Mouse (Mus musculus) CH12.LX (cell line): Measurements from ENCODE around the gene Phf21a. TPM values are rescaled to one million over a fixed set of nuclear protein-coding genes. Genes with fewer than 3 reads are reported as not detected.

Experiments used
- DNase-seq: peaks from one replicate; pipeline ENCODE4 v3.0.0-alpha.2; 2013; ENCODE audit errors: extremely low read depth
- H3K27ac ChIP-seq: 2 replicates; pipeline ENCODE4 v1.5.1; 2012; ENCODE audit warnings: low read depth, mild to moderate bottlenecking, control low read depth, moderate library complexity; ENCODE audit not compliant: insufficient read depth
- H3K27me3 ChIP-seq: replicated peaks from 2 replicates; pipeline ENCODE3; 2012; ENCODE audit warnings: inconsistent platforms
- H3K36me3 ChIP-seq, 2 experiments: replicated peaks in 1 of 2; 2 replicates each; pipeline versions ENCODE3 to v1.6.1; 2012; ENCODE audit warnings: inconsistent platforms in 1 of 2, low read length in 1 of 2, mild to moderate bottlenecking in 1 of 2, mixed read lengths in 1 of 2, moderate library complexity in 1 of 2; ENCODE audit not compliant: control insufficient read depth in 1 of 2, insufficient read depth in 1 of 2
- H3K4me1 ChIP-seq, 2 experiments: 2 replicates each; pipeline ENCODE4 v1.6.1; 2012; ENCODE audit warnings: inconsistent platforms in 1 of 2, moderate library complexity in 1 of 2; ENCODE audit not compliant: insufficient read depth in 2 of 2, control insufficient read depth in 1 of 2
- H3K4me2 ChIP-seq: 2 replicates; pipeline ENCODE4 v1.6.1; 2012; ENCODE audit warnings: low read depth, mild to moderate bottlenecking, control low read depth; ENCODE audit not compliant: poor library complexity, insufficient read depth, severe bottlenecking
- H3K4me3 ChIP-seq, 3 experiments: fragments of 150-350 bp in 1 of 3; sonication (generic) in 1 of 3; replicated peaks in 1 of 3; 2 replicates each; pipeline versions ENCODE3 to v1.5.1; 2011 to 2012; ENCODE audit warnings: low read depth in 2 of 3, low read length in 2 of 3, mild to moderate bottlenecking in 2 of 3, moderate library complexity in 2 of 3, control low read depth in 1 of 3, improper control_type of control experiment in 1 of 3, inconsistent platforms in 1 of 3, mixed read lengths in 1 of 3; ENCODE audit not compliant: poor library complexity in 1 of 3
- H3K79me2 ChIP-seq: replicated peaks from 2 replicates; pipeline ENCODE4 v1.6.1; 2012; ENCODE audit warnings: mild to moderate bottlenecking, moderate library complexity; ENCODE audit not compliant: control insufficient read depth, poor library complexity, insufficient read depth, severe bottlenecking; ENCODE audit errors: extremely low read depth
- H3K9ac ChIP-seq: 2 replicates; pipeline ENCODE4 v1.6.1; 2012; ENCODE audit warnings: low read depth, mild to moderate bottlenecking, control low read depth, moderate library complexity; ENCODE audit not compliant: insufficient read depth
- H3K9me3 ChIP-seq: replicated peaks from 2 replicates; pipeline ENCODE3; 2012; ENCODE audit warnings: low read length, inconsistent platforms, mixed read lengths
- BHLHE40 ChIP-seq: IDR thresholded peaks from 2 replicates; pipeline ENCODE4 v1.6.1; 2011; ENCODE audit warnings: mild to moderate bottlenecking, low read depth, low read length, improper control_type of control experiment
- CTCF ChIP-seq, 2 experiments: IDR thresholded peaks in 1 of 2; conservative IDR thresholded peaks in 1 of 2; 2 replicates each; pipeline ENCODE4 v1.5.1; 2011 to 2012; ENCODE audit warnings: low read depth in 2 of 2, low read length in 2 of 2, improper control_type of control experiment in 1 of 2, inconsistent platforms in 1 of 2, mild to moderate bottlenecking in 1 of 2, moderate library complexity in 1 of 2
- E2F4 ChIP-seq: IDR thresholded peaks from 2 replicates; pipeline ENCODE4 v1.6.1; 2011; ENCODE audit warnings: low read depth, low read length, improper control_type of control experiment; ENCODE audit not compliant: insufficient replicate concordance
- GABPA ChIP-seq: IDR thresholded peaks from 2 replicates; pipeline ENCODE4 v1.6.1; 2012; ENCODE audit warnings: low read depth, low read length, improper control_type of control experiment, inconsistent platforms; ENCODE audit not compliant: insufficient replicate concordance
- JUND ChIP-seq: conservative IDR thresholded peaks from 2 replicates; pipeline ENCODE4 v1.6.1; 2011; ENCODE audit warnings: low read depth, low read length, improper control_type of control experiment
- MYC ChIP-seq: IDR thresholded peaks from 2 replicates; pipeline ENCODE4 v1.6.1; 2011; ENCODE audit warnings: low read depth, mild to moderate bottlenecking, improper control_type of control experiment, low read length
- NELFE ChIP-seq: IDR thresholded peaks from 2 replicates; pipeline ENCODE4 v1.6.1; 2011; ENCODE audit warnings: low read depth, low read length, improper control_type of control experiment
- PAX5 ChIP-seq: IDR thresholded peaks from 2 replicates; pipeline ENCODE4 v1.6.1; 2012; ENCODE audit warnings: low read length, inconsistent platforms, mixed read lengths
- POLR2A ChIP-seq: IDR thresholded peaks from 2 replicates; pipeline ENCODE4 v1.6.1; 2011; ENCODE audit warnings: low read depth, mild to moderate bottlenecking, improper control_type of control experiment, low read length
- RAD21 ChIP-seq: IDR thresholded peaks from 2 replicates; pipeline ENCODE4 v1.6.1; 2011; ENCODE audit warnings: low read depth, mild to moderate bottlenecking, low read length, improper control_type of control experiment, moderate library complexity
- SMC3 ChIP-seq: IDR thresholded peaks from 2 replicates; pipeline ENCODE4 v1.6.1; 2011; ENCODE audit warnings: low read depth, low read length, improper control_type of control experiment
- TCF12 ChIP-seq: IDR thresholded peaks from 2 replicates; pipeline ENCODE4 v1.6.1; 2014; ENCODE audit warnings: low read depth, mild to moderate bottlenecking, inconsistent platforms, low read length, improper control_type of control experiment
- UBTF ChIP-seq: IDR thresholded peaks from 2 replicates; pipeline ENCODE4 v1.6.1; 2012; ENCODE audit warnings: low read depth, mild to moderate bottlenecking, inconsistent platforms, low read length, improper control_type of control experiment, moderate library complexity
- ZKSCAN1 ChIP-seq: IDR thresholded peaks from 2 replicates; pipeline ENCODE4 v1.6.1; 2012; ENCODE audit warnings: low read depth, inconsistent platforms, low read length, improper control_type of control experiment, borderline replicate concordance
- ZMIZ1 ChIP-seq: IDR thresholded peaks from 2 replicates; pipeline ENCODE4 v1.6.1; 2012; ENCODE audit warnings: low read depth, mild to moderate bottlenecking, inconsistent platforms, low read length, improper control_type of control experiment
- ZNF384 ChIP-seq: IDR thresholded peaks from 2 replicates; pipeline ENCODE4 v1.6.1; 2012; ENCODE audit warnings: low read depth, low read length, improper control_type of control experiment, inconsistent platforms
- dilution Hi-C: fragments of 300-500 bp; cut with MboI; formaldehyde crosslinking; loops from 2 replicates; pipeline ENCODE4 v1.14.3; 2020; ENCODE audit warnings: low sequenced_read_pairs; ENCODE audit not compliant: extremely low pct_unique_long_range_greater_than_20kb, extremely low pct_ligation_motif_present
- in situ Hi-C: fragments of 300-500 bp; cut with MboI; formaldehyde crosslinking; loops from 3 replicates; pipeline ENCODE4 v1.14.3; 2019; ENCODE audit warnings: low sequenced_read_pairs, low pct_ligation_motif_present, low pct_unique_long_range_greater_than_20kb, mixed read lengths
- polyA plus RNA-seq: library from polyadenylated mRNA; unstranded; fragments of >175 nt; gene quantifications from 2 replicates; pipeline ENCODE4 v1.2.1, GENCODE M21; 2012; ENCODE audit warnings: low read depth; ENCODE audit not compliant: insufficient read length
- total RNA-seq, 2 experiments: library from RNA; depleted of rRNA; stranded (reverse); fragments of 300-350 nt in 1 of 2; fragments of >200 nt in 1 of 2; gene quantifications; 2 replicates each; pipeline ENCODE4 v1.2.3; 2012 to 2014

Gene Phf21a
- total and polyA plus RNA-seq, 3 experiments: 10.2 to 24.5 (median 12.0) TPM

- no peak overlapping the region for H3K27ac ChIP-seq
- H3K9me3 ChIP-seq: no peaks in the 10 kb centered on the region
- no peak overlapping the region for H3K4me2 ChIP-seq
- dilution Hi-C loops: no loop called here
- H3K4me1 ChIP-seq: peaks cover 0 to 4% of the 10 kb centered on the region in 2 experiments; a peak in 1 of 4 replicates
- peaks cover 30 to 69% of the 10 kb centered on the region in 2 experiments for H3K36me3 ChIP-seq
- H3K79me2 ChIP-seq: no peaks in the 10 kb centered on the region
- no peak overlapping the region for H3K4me3 ChIP-seq
- TF ChIP-seq JUND (no peak), CTCF (conservative IDR thresholded peaks at IDR 0.05 in 1 of 2, IDR thresholded peaks at IDR 0.05 in 1 of 2; ENCODE audit: low read depth in 2 of 2, low read length in 2 of 2) (peak; percentile 35 to 64; a peak in 3 of 4 replicates), GABPA (no peak), SMC3 (peak; percentile 53), BHLHE40 (no peak), RAD21 (peak; percentile 55), ZNF384 (no peak), MYC (no peak), POLR2A (no peak)
- DNase-seq: no peak
- H3K9ac ChIP-seq: no peak overlapping the region
- no peaks in the 10 kb centered on the region for H3K27me3 ChIP-seq
- in situ Hi-C loops: no loop called here
These were observed 229.8 kb downstream of the Phf21a start for GRCm38 (mm10) chr2:92322669-92323068.

- no peak for DNase-seq
- no peak overlapping the region for H3K4me2 ChIP-seq
- peaks cover 0 to 5% of the 10 kb centered on the region in 2 experiments; a peak in 1 of 4 replicates for H3K4me1 ChIP-seq
- H3K27me3 ChIP-seq: no peaks in the 10 kb centered on the region
- TF ChIP-seq TCF12 (no peak), POLR2A (no peak), ZMIZ1 (no peak), UBTF (no peak), RAD21 (no peak), CTCF (conservative IDR thresholded peaks at IDR 0.05 in 1 of 2, IDR thresholded peaks at IDR 0.05 in 1 of 2; ENCODE audit: low read depth in 2 of 2, low read length in 2 of 2) (no peak), E2F4 (no peak), PAX5 (no peak), SMC3 (no peak), NELFE (no peak), MYC (no peak), ZKSCAN1 (no peak)
- H3K9me3 ChIP-seq: no peaks in the 10 kb centered on the region
- H3K27ac ChIP-seq: no peak overlapping the region
- H3K4me3 ChIP-seq: no peak overlapping the region
- peaks cover 44 to 83% of the 10 kb centered on the region in 2 experiments for H3K36me3 ChIP-seq
- dilution Hi-C loops (no loop called here), in situ Hi-C loops (no loop called here)
- no peaks in the 10 kb centered on the region for H3K79me2 ChIP-seq
- no peak overlapping the region for H3K9ac ChIP-seq
These were observed 232.8 kb downstream of the Phf21a start for GRCm38 (mm10) chr2:92325676-92326075.
